Mouse (Mus musculus) liver, adult 2 months (tissue): ENCODE measurements around the gene Entpd3.

Experiments used
- CTCF ChIP-seq: fragments of 200-500 bp; IDR thresholded peaks from 2 replicates; pipeline ENCODE4 v1.5.1; 2011; ENCODE audit warnings: low read depth, low read length, control low read depth
- POLR2A ChIP-seq: fragments of 200-500 bp; IDR thresholded peaks from 2 replicates; pipeline ENCODE4 v1.6.1; 2011; ENCODE audit warnings: low read length, control low read depth; ENCODE audit not compliant: insufficient read depth; ENCODE audit errors: extremely low read depth

GRCm38 (mm10) chr9:120542241-120542640 lies 2.6 kb downstream of the Entpd3 start:
- no peak for TF ChIP-seq CTCF
- no peak for TF ChIP-seq POLR2A
